Mouse (Mus musculus) brain, embryonic 14.5 days (tissue): ENCODE measurements around the gene Ccnf.

ENCODE experiments used
- CTCF ChIP-seq: fragments of 200-500 bp; IDR thresholded peaks from 2 replicates; pipeline ENCODE4 v1.5.1; 2012; ENCODE audit warnings: inconsistent platforms, mild to moderate bottlenecking, moderate library complexity, borderline replicate concordance; ENCODE audit not compliant: insufficient read depth, insufficient read length; ENCODE audit errors: extremely low read depth
- POLR2A ChIP-seq: fragments of 200-500 bp; IDR thresholded peaks from 2 replicates; pipeline ENCODE4 v1.6.1; 2012; ENCODE audit warnings: mild to moderate bottlenecking, inconsistent platforms, borderline replicate concordance; ENCODE audit not compliant: poor library complexity, insufficient read depth, insufficient read length, severe bottlenecking; ENCODE audit errors: extremely low read depth

DNA sequence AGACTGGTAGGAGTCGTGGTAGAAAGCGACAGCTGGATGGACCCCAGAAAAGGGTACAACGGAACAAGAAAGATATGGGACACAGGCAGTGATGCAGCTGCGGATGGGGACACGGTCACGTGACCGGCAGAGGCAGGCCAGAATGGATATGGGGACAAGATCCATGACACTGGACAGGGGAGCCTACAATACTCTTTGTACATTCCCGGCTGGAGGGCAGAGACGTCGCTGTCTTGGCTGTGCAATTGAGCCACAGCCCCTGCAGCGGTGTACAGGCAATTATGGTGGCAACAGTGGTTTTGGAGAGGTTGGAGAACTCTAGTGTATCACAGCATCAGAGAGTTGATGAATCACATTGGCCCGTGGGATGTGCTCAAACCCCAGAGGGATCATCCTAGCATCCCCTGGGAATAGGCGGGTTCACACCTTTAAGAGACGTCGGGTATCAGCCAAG is 45.3 kb downstream of the Ccnf start:
- TF ChIP-seq CTCF: no peak
- no peak for TF ChIP-seq POLR2A
